Mouse (Mus musculus) liver, postnatal 0 days (tissue): ENCODE measurements around the gene Etfbkmt.

ENCODE experiments used
- CTCF ChIP-seq: sonication (generic); IDR thresholded peaks from 2 replicates; pipeline ENCODE4 v1.5.1; 2016; ENCODE audit warnings: antibody characterized with exemption, low read depth
- EP300 ChIP-seq: IDR thresholded peaks from 2 replicates; pipeline ENCODE4 v1.6.1; 2016; ENCODE audit warnings: antibody characterized with exemption, low read depth, mild to moderate bottlenecking

- no peak for TF ChIP-seq CTCF
- no peak for TF ChIP-seq EP300
Observed at GRCm38 (mm10) chr6:149139011-149139410, 638 bp upstream of the Etfbkmt start.
